Comparison of ENCODE assay signal across 8 mouse cellular contexts in genomic region chr6:122811771-122812600, GRCm38 (mm10). TPM values are rescaled to one million over a fixed set of nuclear protein-coding genes. Genes with fewer than 3 reads are reported as not detected.
DNase-seq lines count a peak whose midpoint lies in the region; ATAC-seq and TF ChIP-seq lines count a peak whose summit lies in the region.

No protein-coding gene starts in this region.

- H3K36me3 ChIP-seq in CH12.LX (replicated peaks in 1 of 2; ENCODE audit: control insufficient read depth in 1 of 2, insufficient read depth in 1 of 2, low read length in 1 of 2) = peaks cover 0 to 15% of the 10 kb centered on the region in 2 experiments
- H3K36me3 ChIP-seq in embryonic facial prominence, embryonic 12.5 days = no peaks in the 10 kb centered on the region
- no peaks in the 10 kb centered on the region for H3K36me3 ChIP-seq in hindbrain, embryonic 10.5 days
- no peaks in the 10 kb centered on the region for H3K36me3 ChIP-seq in midbrain, embryonic 14.5 days (ENCODE audit: control insufficient read depth, insufficient read depth, low read length)
- no peaks in the 10 kb centered on the region for H3K36me3 ChIP-seq in stomach, postnatal 0 days (ENCODE audit: control insufficient read depth, insufficient read depth, low read length)

- H3K4me1 ChIP-seq in CH12.LX (ENCODE audit: control insufficient read depth in 1 of 2, insufficient read depth in 2 of 2) = peaks cover 2 to 27% of the 10 kb centered on the region in 2 experiments; a peak in 2 of 4 replicates
- peaks cover 5% of the 10 kb centered on the region for H3K4me1 ChIP-seq in embryonic facial prominence, embryonic 12.5 days
- peaks cover 12% of the 10 kb centered on the region for H3K4me1 ChIP-seq in hindbrain, embryonic 10.5 days (replicated peaks)
- H3K4me1 ChIP-seq in midbrain, embryonic 14.5 days (ENCODE audit: control insufficient read depth, insufficient read depth, low read length) = peaks cover 8% of the 10 kb centered on the region; the same call in 1 of the 2 replicates
- no peaks in the 10 kb centered on the region; the same call in 1 of the 2 replicates for H3K4me1 ChIP-seq in stomach, postnatal 0 days (replicated peaks; ENCODE audit: control insufficient read depth, insufficient read depth)

- no peak for TF ChIP-seq EP300 in CH12.LX (IDR thresholded peaks at IDR 0.05; ENCODE audit: low read length)
- TF ChIP-seq EP300 in stomach, postnatal 0 days (optimal IDR thresholded peaks at IDR 0.05) = no peak

- H3K9ac ChIP-seq in CH12.LX (ENCODE audit: insufficient read depth, low read depth) = peak overlapping the region; percentile 64
- H3K9ac ChIP-seq in embryonic facial prominence, embryonic 12.5 days = peak overlapping the region; percentile 25
- H3K9ac ChIP-seq in midbrain, embryonic 14.5 days (replicated peaks; ENCODE audit: low read length) = peak overlapping the region; percentile 61
- peak overlapping the region; percentile 41; the same call in 1 of the 2 replicates for H3K9ac ChIP-seq in stomach, postnatal 0 days (ENCODE audit: low read length)

- peak; percentile 42 for ATAC-seq in Patski
- no peak for ATAC-seq in embryonic facial prominence, embryonic 12.5 days (ENCODE audit: insufficient number of reproducible peaks, insufficient read depth, low FRiP score, low TSS enrichment)
- ATAC-seq in midbrain, embryonic 14.5 days (ENCODE audit: low FRiP score, low TSS enrichment) = no peak
- peak; percentile 58 for ATAC-seq in stomach, postnatal 0 days (ENCODE audit: low FRiP score, low TSS enrichment)

- TF ChIP-seq RAD21 in CH12.LX (IDR thresholded peaks at IDR 0.05; ENCODE audit: low read depth, low read length) = peak; percentile 2

- peak overlapping the region; percentile 39 for H3K4me2 ChIP-seq in CH12.LX (ENCODE audit: insufficient read depth, low read depth, poor library complexity, severe bottlenecking)
- H3K4me2 ChIP-seq in embryonic facial prominence, embryonic 12.5 days (replicated peaks) = peak overlapping the region; percentile 59
- peak overlapping the region; percentile 71 for H3K4me2 ChIP-seq in midbrain, embryonic 14.5 days (ENCODE audit: low read length)
- H3K4me2 ChIP-seq in stomach, postnatal 0 days (replicated peaks; ENCODE audit: low read depth) = peak overlapping the region; percentile 56

- dilution Hi-C loops in CH12.LX (cut with MboI; ENCODE audit: extremely low pct_ligation_motif_present, extremely low pct_unique_long_range_greater_than_20kb, low sequenced_read_pairs) = no loop called here

- H3K27ac ChIP-seq in CH12.LX (ENCODE audit: insufficient read depth, low read depth) = peak overlapping the region; percentile 72
- peak overlapping the region; percentile 100 for H3K27ac ChIP-seq in embryonic facial prominence, embryonic 12.5 days
- peak overlapping the region; percentile 96 for H3K27ac ChIP-seq in hindbrain, embryonic 10.5 days
- peak overlapping the region; percentile 95 for H3K27ac ChIP-seq in midbrain, embryonic 14.5 days (replicated peaks; ENCODE audit: low read depth, low read length)
- peak overlapping the region; percentile 100 for H3K27ac ChIP-seq in stomach, postnatal 0 days (replicated peaks)

- 26% methylated on average over 16 of the region's 16 CpGs for WGBS in embryonic facial prominence, embryonic 12.5 days
- WGBS in hindbrain, embryonic 10.5 days = 29% methylated on average over 16 of the region's 16 CpGs
- WGBS in midbrain, embryonic 14.5 days = 26% methylated on average over 16 of the region's 16 CpGs
- WGBS in stomach, postnatal 0 days = 23% methylated on average over 16 of the region's 16 CpGs

- DNase-seq in CH12.LX (ENCODE audit: extremely low read depth) (peak; percentile 80), Patski (ENCODE audit: low read depth, low spot score) (no peak), liver (peak; percentile 73)
- DNase-seq in hindbrain, embryonic 10.5 days (ENCODE audit: low spot score) = peak; percentile 59
- DNase-seq in midbrain, embryonic 14.5 days = peak; percentile 78
- DNase-seq in stomach, postnatal 0 days (ENCODE audit: low spot score) = peak; percentile 67
- no peak for DNase-seq in layer of hippocampus, adult 11-12 months (ENCODE audit: low spot score)

- CTCF ChIA-PET in Patski (lab: Charles Lee) = interaction anchor here (0.9 to 2.1 kb wide), 2 partner anchors 12 to 58 kb away, joined by 3 to 6 read pairs; no protein-coding TSS in a partner anchor

- peak in 1 of 2 experiments; percentile 49; a peak in 2 of 4 replicates for TF ChIP-seq CTCF in CH12.LX (conservative IDR thresholded peaks at IDR 0.05 in 1 of 2, IDR thresholded peaks at IDR 0.05 in 1 of 2; ENCODE audit: low read depth in 2 of 2, low read length in 2 of 2)
- no peak for TF ChIP-seq CTCF in Patski (IDR thresholded peaks at IDR 0.05)
- peak; percentile 60 for TF ChIP-seq CTCF in stomach, postnatal 0 days (IDR thresholded peaks at IDR 0.05; ENCODE audit: low read depth)

- no peaks in the 10 kb centered on the region for H3K27me3 ChIP-seq in CH12.LX (replicated peaks)
- no peaks in the 10 kb centered on the region for H3K27me3 ChIP-seq in Patski
- no peaks in the 10 kb centered on the region for H3K27me3 ChIP-seq in embryonic facial prominence, embryonic 12.5 days
- no peaks in the 10 kb centered on the region for H3K27me3 ChIP-seq in hindbrain, embryonic 10.5 days (ENCODE audit: insufficient read depth, poor library complexity, severe bottlenecking)
- H3K27me3 ChIP-seq in midbrain, embryonic 14.5 days (ENCODE audit: control insufficient read depth, insufficient read depth, low read length) = no peaks in the 10 kb centered on the region
- no peaks in the 10 kb centered on the region for H3K27me3 ChIP-seq in stomach, postnatal 0 days (ENCODE audit: control insufficient read depth, insufficient read depth, low read length)

- in situ Hi-C loops in CH12.LX (cut with MboI; ENCODE audit: low pct_ligation_motif_present, low pct_unique_long_range_greater_than_20kb, low sequenced_read_pairs) = no loop called here
- in situ Hi-C loops in Patski (cut with MboI; ENCODE audit: low pct_unique_long_range_greater_than_20kb) = no loop called here

- H3K79me2 ChIP-seq in CH12.LX (replicated peaks; ENCODE audit: control insufficient read depth, extremely low read depth, insufficient read depth, poor library complexity, severe bottlenecking) = no peaks in the 10 kb centered on the region

- no peak for TF ChIP-seq POLR2A in CH12.LX (IDR thresholded peaks at IDR 0.05; ENCODE audit: low read depth, low read length)

- no peaks in the 10 kb centered on the region for H3K9me3 ChIP-seq in CH12.LX (replicated peaks; ENCODE audit: low read length)
- no peaks in the 10 kb centered on the region for H3K9me3 ChIP-seq in embryonic facial prominence, embryonic 12.5 days
- H3K9me3 ChIP-seq in hindbrain, embryonic 10.5 days = no peaks in the 10 kb centered on the region
- H3K9me3 ChIP-seq in midbrain, embryonic 14.5 days (ENCODE audit: control insufficient read depth, low read length) = no peaks in the 10 kb centered on the region
- H3K9me3 ChIP-seq in stomach, postnatal 0 days (ENCODE audit: control insufficient read depth, low read length) = no peaks in the 10 kb centered on the region

- POLR2A ChIA-PET in Patski (lab: Charles Lee) = interaction anchor here (0.6 kb wide), 1 partner anchor 124 kb away, joined by 4 read pairs; no protein-coding TSS in a partner anchor

- H3K4me3 ChIP-seq in CH12.LX (replicated peaks in 1 of 3; ENCODE audit: low read depth in 2 of 3, low read length in 2 of 3, poor library complexity in 1 of 3) = peak overlapping the region; percentile 25 to 69 (median 51)
- peak overlapping the region; percentile 70 for H3K4me3 ChIP-seq in embryonic facial prominence, embryonic 12.5 days
- H3K4me3 ChIP-seq in hindbrain, embryonic 10.5 days = peak overlapping the region; percentile 80
- H3K4me3 ChIP-seq in midbrain, embryonic 14.5 days (replicated peaks; ENCODE audit: low read depth, low read length) = peak overlapping the region; percentile 66
- H3K4me3 ChIP-seq in stomach, postnatal 0 days (ENCODE audit: low read depth, low read length) = peak overlapping the region; percentile 63

TF ChIP-seq in CH12.LX, 34 proteins besides CTCF, POLR2A, EP300 and RAD21 (continues in another document):
- TF ChIP-seq MAX (IDR thresholded peaks at IDR 0.05; ENCODE audit: low read length) (no peak), IRF4 (IDR thresholded peaks at IDR 0.05; ENCODE audit: low read depth, low read length) (no peak), TBP (conservative IDR thresholded peaks at IDR 0.05; ENCODE audit: low read depth, low read length) (no peak), MAFK (IDR thresholded peaks at IDR 0.05; ENCODE audit: insufficient replicate concordance, low read length) (0 out of 2 replicates have a peak, but pooled peaks have one; percentile 2)

RNA-seq across cellular contexts. Expression of gene Foxj2, which starts 7.7 kb away (rescaled TPM):
- 2.5 and 2.7 TPM in 2 replicates for total RNA-seq in CH12.LX (2012; rRNA removed)
- total RNA-seq in CH12.LX (2014; rRNA removed) = 1.8 and 1.9 TPM in 2 replicates
- 4.6 and 5.4 TPM in 2 replicates for polyA plus RNA-seq in CH12.LX (2012; ENCODE audit: insufficient read length, low read depth)
- polyA plus RNA-seq in Patski (2021) = 19.6 TPM
- polyA plus RNA-seq in embryonic facial prominence, embryonic 12.5 days (2016; fragmentation: Nextera tagmentation; extraction: Ambion mirVana) = 6.7 TPM in 2 replicates
- polyA plus RNA-seq in hindbrain, embryonic 10.5 days (2016; fragmentation: Nextera tagmentation; extraction: Ambion mirVana) = 2.5 and 3.6 TPM in 2 replicates
- polyA plus RNA-seq in midbrain, embryonic 14.5 days (2014; fragmentation: Nextera tagmentation; extraction: Ambion mirVana) = 9.0 and 10.1 TPM in 2 replicates
- polyA plus RNA-seq in stomach, postnatal 0 days (2015; fragmentation: Nextera tagmentation; extraction: Ambion mirVana) = 3.0 and 3.5 TPM in 2 replicates

RNA-seq across cellular contexts. Expression of gene Slc2a3, which starts 10.5 kb away (rescaled TPM):
- total RNA-seq in CH12.LX (2012; rRNA removed) (27.8 and 38.3 TPM in 2 replicates), CH12.LX (2014; rRNA removed) (29.7 and 32.4 TPM in 2 replicates)
- polyA plus RNA-seq in CH12.LX (2012; ENCODE audit: insufficient read length, low read depth) (23.7 and 28.8 TPM in 2 replicates), Patski (2021) (0.19 TPM)
- polyA plus RNA-seq in embryonic facial prominence, embryonic 12.5 days (2016; fragmentation: Nextera tagmentation; extraction: Ambion mirVana) = 31.5 and 32.7 TPM in 2 replicates
- 38.5 and 57.1 TPM in 2 replicates for polyA plus RNA-seq in hindbrain, embryonic 10.5 days (2016; fragmentation: Nextera tagmentation; extraction: Ambion mirVana)
- polyA plus RNA-seq in midbrain, embryonic 14.5 days (2014; fragmentation: Nextera tagmentation; extraction: Ambion mirVana) = 21.7 and 28.4 TPM in 2 replicates
- polyA plus RNA-seq in stomach, postnatal 0 days (2015; fragmentation: Nextera tagmentation; extraction: Ambion mirVana) = 3.3 and 4.0 TPM in 2 replicates

RNA-seq across cellular contexts. Expression of gene C3ar1, which starts 44.0 kb away (rescaled TPM):
- total RNA-seq in CH12.LX (2012; rRNA removed) (0.89 and 1.1 TPM in 2 replicates), CH12.LX (2014; rRNA removed) (1.4 and 1.6 TPM in 2 replicates)
- polyA plus RNA-seq in CH12.LX (2012; ENCODE audit: insufficient read length, low read depth) (4.7 TPM in 2 replicates), Patski (2021) (not detected)
- polyA plus RNA-seq in embryonic facial prominence, embryonic 12.5 days (2016; fragmentation: Nextera tagmentation; extraction: Ambion mirVana) = 2.3 and 2.5 TPM in 2 replicates
- polyA plus RNA-seq in hindbrain, embryonic 10.5 days (2016; fragmentation: Nextera tagmentation; extraction: Ambion mirVana) = 1.7 and 2.2 TPM in 2 replicates
- 0.62 and 2.0 TPM in 2 replicates for polyA plus RNA-seq in midbrain, embryonic 14.5 days (2014; fragmentation: Nextera tagmentation; extraction: Ambion mirVana)
- 2.4 and 2.5 TPM in 2 replicates for polyA plus RNA-seq in stomach, postnatal 0 days (2015; fragmentation: Nextera tagmentation; extraction: Ambion mirVana)

Comparison
In these comparisons a context has a peak if more than half of its experiments do, and no peak if none do; other contexts are left out.
1. DNase-seq: peak in CH12.LX (single experiment), hindbrain, embryonic 10.5 days (single experiment), liver (single experiment), midbrain, embryonic 14.5 days (single experiment) and stomach, postnatal 0 days (single experiment); none in Patski (single experiment) and layer of hippocampus, adult 11-12 months (single experiment).
2. ATAC-seq: peak in Patski (single experiment) and stomach, postnatal 0 days (single experiment); none in embryonic facial prominence, embryonic 12.5 days (single experiment) and midbrain, embryonic 14.5 days (single experiment).
3. Peak in every context shown above with its lines, with median percentiles within 50 percentile points of each other: H3K27ac ChIP-seq, H3K4me2 ChIP-seq, H3K4me3 ChIP-seq and H3K9ac ChIP-seq.